Mouse (Mus musculus) hindbrain, embryonic 14.5 days (tissue): ENCODE measurements at regions not wholly inside any gene's neighbourhood (a gene's known extent, or its start where the extent isn't known, plus 50 kb on each side); places are given as distances from the start of the nearest gene placed in this dataset.

Experiments
- ATAC-seq: fragments of 200-750 bp; cut with Nextera tagmentation; 2 replicates; pipeline ENCODE4 v1.8.0; 2017; ENCODE audit warnings: moderate number of reproducible peaks, mild to moderate bottlenecking, moderate TSS enrichment, moderate library complexity; ENCODE audit not compliant: low FRiP score
- DNase-seq: peaks from one replicate; pipeline ENCODE4 v3.0.0-alpha.2; 2015; ENCODE audit warnings: low spot score
- H3K27ac ChIP-seq: fragments of 300-500 bp; sonication (generic); 2 replicates; pipeline ENCODE4 v1.5.1; 2014; ENCODE audit warnings: mild to moderate bottlenecking, moderate library complexity
- H3K27me3 ChIP-seq: fragments of 300-500 bp; sonication (generic); 2 replicates; pipeline ENCODE4 v1.6.1; 2014; ENCODE audit warnings: mild to moderate bottlenecking, low read length, mixed read lengths; ENCODE audit not compliant: control insufficient read depth, insufficient read depth
- H3K36me3 ChIP-seq: fragments of 300-500 bp; sonication (generic); replicated peaks from 2 replicates; pipeline ENCODE4 v1.6.1; 2014; ENCODE audit not compliant: control insufficient read depth, insufficient read depth
- H3K4me1 ChIP-seq: fragments of 300-500 bp; sonication (generic); replicated peaks from 2 replicates; pipeline ENCODE4 v1.6.1; 2014; ENCODE audit warnings: antibody characterized with exemption, low read length, mixed read lengths; ENCODE audit not compliant: control insufficient read depth, insufficient read depth
- H3K4me2 ChIP-seq: fragments of 300-500 bp; sonication (generic); replicated peaks from 2 replicates; pipeline ENCODE4 v1.6.1; 2014; ENCODE audit warnings: mild to moderate bottlenecking, moderate library complexity
- H3K4me3 ChIP-seq: fragments of 300-500 bp; sonication (generic); replicated peaks from 2 replicates; pipeline ENCODE4 v1.5.1; 2014; ENCODE audit warnings: mild to moderate bottlenecking, low read length
- H3K9ac ChIP-seq: fragments of 300-500 bp; sonication (generic); 2 replicates; pipeline ENCODE4 v1.6.1; 2014
- H3K9me3 ChIP-seq: fragments of 300-500 bp; sonication (generic); 2 replicates; pipeline ENCODE4 v1.6.1; 2016; ENCODE audit warnings: low read length; ENCODE audit not compliant: control insufficient read depth
- WGBS: fragments of 180-500 bp; shearing (Covaris S2); extraction: QIAGEN DNeasy Blood & Tissue Kit; methylation state at CpG from one replicate; pipeline ENCODE4 v1.1.7; 2014; 5-methylcytosine and 5-hydroxymethylcytosine counted together

- no peaks in the 10 kb centered on the region for H3K36me3 ChIP-seq
- no peak overlapping the region for H3K27ac ChIP-seq
- no peaks in the 10 kb centered on the region for H3K4me1 ChIP-seq
- H3K4me2 ChIP-seq = no peak overlapping the region
- 87% methylated on average over 7 of the region's 8 CpGs for WGBS
- DNase-seq (no peak), ATAC-seq (no peak)
- H3K4me3 ChIP-seq = no peak overlapping the region
- H3K9ac ChIP-seq = no peak overlapping the region
- H3K9me3 ChIP-seq = no peaks in the 10 kb centered on the region
- H3K27me3 ChIP-seq = no peaks in the 10 kb centered on the region
Measured at GRCm38 (mm10) chr7:64012268-64012601, 73.5 kb upstream of the Klf13 start.

- no peak for ATAC-seq
Measured at GRCm38 (mm10) chr7:64011563-64012267, 73.0 kb upstream of the Klf13 start.

GRCm38 (mm10) chr7:64010640-64011039 lies 71.9 kb upstream of the Klf13 start:
- Histone ChIP-seq H3K36me3 (no peaks in the 10 kb centered on the region), H3K27ac (no peak overlapping the region), H3K9me3 (no peaks in the 10 kb centered on the region), H3K4me2 (no peak overlapping the region), H3K4me1 (no peaks in the 10 kb centered on the region), H3K9ac (no peak overlapping the region), H3K27me3 (no peaks in the 10 kb centered on the region), H3K4me3 (no peak overlapping the region)
- DNase-seq (no peak), ATAC-seq (no peak)
- WGBS = 84% methylated on average over 3 of the region's 3 CpGs

More at GRCm38 (mm10) chr7:64011563-64012267, 73.0 kb upstream of the Klf13 start:
- H3K4me1 ChIP-seq = no peaks in the 10 kb centered on the region
- no peaks in the 10 kb centered on the region for H3K36me3 ChIP-seq
- no peak overlapping the region for H3K4me2 ChIP-seq
- no peak overlapping the region for H3K4me3 ChIP-seq
- 77% methylated on average over 13 of the region's 13 CpGs for WGBS
- H3K9ac ChIP-seq = no peak overlapping the region
- no peak overlapping the region for H3K27ac ChIP-seq
- DNase-seq = no peak
- H3K27me3 ChIP-seq = no peaks in the 10 kb centered on the region
- no peaks in the 10 kb centered on the region for H3K9me3 ChIP-seq

GRCm38 (mm10) chr7:64007766-64008165 lies 69.1 kb upstream of the Klf13 start:
- Histone ChIP-seq H3K9me3 (no peaks in the 10 kb centered on the region), H3K4me1 (no peaks in the 10 kb centered on the region), H3K27ac (no peak overlapping the region), H3K9ac (no peak overlapping the region), H3K4me3 (no peak overlapping the region), H3K27me3 (no peaks in the 10 kb centered on the region), H3K36me3 (no peaks in the 10 kb centered on the region), H3K4me2 (no peak overlapping the region)
- no peak for DNase-seq
- no peak for ATAC-seq
- WGBS = 80% methylated on average over 3 of the region's 3 CpGs

- no peak overlapping the region for H3K4me2 ChIP-seq
- no peak overlapping the region for H3K27ac ChIP-seq
- no peak overlapping the region for H3K9ac ChIP-seq
- H3K9me3 ChIP-seq = no peaks in the 10 kb centered on the region
- WGBS = 92% methylated on average over 4 of the region's 4 CpGs
- no peak for DNase-seq
- no peaks in the 10 kb centered on the region for H3K4me1 ChIP-seq
- H3K36me3 ChIP-seq = no peaks in the 10 kb centered on the region
- no peaks in the 10 kb centered on the region for H3K27me3 ChIP-seq
- ATAC-seq = no peak
- no peak overlapping the region for H3K4me3 ChIP-seq
Measured at GRCm38 (mm10) chr7:64006935-64007334, 68.2 kb upstream of the Klf13 start.

- H3K36me3 ChIP-seq = no peaks in the 10 kb centered on the region
- no peak for ATAC-seq
Measured at GRCm38 (mm10) chr7:64005765-64006164, 67.0 kb upstream of the Klf13 start.

GRCm38 (mm10) chr7:64003904-64004303 lies 65.2 kb upstream of the Klf13 start:
- no peak for DNase-seq
- H3K27me3 ChIP-seq = no peaks in the 10 kb centered on the region
- ATAC-seq = no peak
- no peaks in the 10 kb centered on the region for H3K4me1 ChIP-seq
- H3K36me3 ChIP-seq = no peaks in the 10 kb centered on the region
- H3K9me3 ChIP-seq = no peaks in the 10 kb centered on the region
- WGBS = 93% methylated on average over 5 of the region's 5 CpGs
- no peak overlapping the region for H3K4me2 ChIP-seq
- H3K4me3 ChIP-seq = no peak overlapping the region
- no peak overlapping the region for H3K9ac ChIP-seq
- no peak overlapping the region for H3K27ac ChIP-seq

More at GRCm38 (mm10) chr7:64005765-64006164, 67.0 kb upstream of the Klf13 start:
- H3K4me1 ChIP-seq = no peaks in the 10 kb centered on the region
- no peak overlapping the region for H3K27ac ChIP-seq
- H3K9me3 ChIP-seq = no peaks in the 10 kb centered on the region
- no peak overlapping the region for H3K4me3 ChIP-seq
- no peaks in the 10 kb centered on the region for H3K27me3 ChIP-seq
- H3K4me2 ChIP-seq = no peak overlapping the region
- H3K9ac ChIP-seq = no peak overlapping the region
- WGBS = 90% methylated on average over 1 of the region's 1 CpGs
- no peak for DNase-seq

GRCm38 (mm10) chr7:64001611-64002111 lies 62.9 kb upstream of the Klf13 start:
- no peak overlapping the region for H3K27ac ChIP-seq
- no peaks in the 10 kb centered on the region for H3K9me3 ChIP-seq
- DNase-seq (no peak), ATAC-seq (no peak)
- no peaks in the 10 kb centered on the region for H3K36me3 ChIP-seq
- H3K4me1 ChIP-seq = no peaks in the 10 kb centered on the region
- H3K9ac ChIP-seq = no peak overlapping the region
- H3K27me3 ChIP-seq = no peaks in the 10 kb centered on the region
- no peak overlapping the region for H3K4me2 ChIP-seq
- no peak overlapping the region for H3K4me3 ChIP-seq
- 52% methylated on average over 9 of the region's 9 CpGs for WGBS

- no peaks in the 10 kb centered on the region for H3K36me3 ChIP-seq
- H3K27ac ChIP-seq = no peak overlapping the region
- H3K9me3 ChIP-seq = no peaks in the 10 kb centered on the region
- WGBS = 75% methylated on average over 6 of the region's 6 CpGs
- no peak overlapping the region for H3K9ac ChIP-seq
- H3K4me1 ChIP-seq = no peaks in the 10 kb centered on the region
- no peak overlapping the region for H3K4me3 ChIP-seq
- H3K4me2 ChIP-seq = no peak overlapping the region
- no peak for DNase-seq
- no peaks in the 10 kb centered on the region for H3K27me3 ChIP-seq
- no peak for ATAC-seq
Measured at GRCm38 (mm10) chr7:63998995-63999960, 60.6 kb upstream of the Klf13 start.
